Mouse (Mus musculus) adipocyte (in vitro differentiated cells): Measurements from ENCODE around the gene Acbd4.

Experiments used
- DNase-seq: peaks from one replicate; pipeline ENCODE4 v3.0.0-alpha.2; 2016; ENCODE audit warnings: low spot score

The Acbd4 gene

DNA sequence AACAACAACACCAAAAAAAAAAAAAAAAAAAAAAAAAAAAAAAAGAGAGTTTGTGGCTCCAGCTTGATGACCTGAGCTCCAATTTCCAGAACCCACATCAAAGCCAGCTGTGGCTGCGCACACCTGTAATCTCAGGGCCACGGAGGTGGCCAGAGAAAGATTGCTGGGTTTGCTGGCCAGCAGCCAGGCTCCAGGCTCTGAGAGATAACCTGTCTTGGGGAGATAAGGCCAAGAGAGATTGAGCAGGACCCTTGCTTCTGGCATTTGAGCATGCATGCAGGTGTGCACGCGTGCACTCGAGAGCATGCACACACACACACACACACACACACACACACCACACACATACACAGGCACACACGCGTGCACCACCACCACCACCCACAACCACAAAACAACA, 8.2 kb upstream of the Acbd4 start:
- DNase-seq = no peak

- peak; percentile 73 for DNase-seq
These were observed 7.3 kb upstream of the Acbd4 start for GRCm38 (mm10) chr11:103093862-103094833.

DNA sequence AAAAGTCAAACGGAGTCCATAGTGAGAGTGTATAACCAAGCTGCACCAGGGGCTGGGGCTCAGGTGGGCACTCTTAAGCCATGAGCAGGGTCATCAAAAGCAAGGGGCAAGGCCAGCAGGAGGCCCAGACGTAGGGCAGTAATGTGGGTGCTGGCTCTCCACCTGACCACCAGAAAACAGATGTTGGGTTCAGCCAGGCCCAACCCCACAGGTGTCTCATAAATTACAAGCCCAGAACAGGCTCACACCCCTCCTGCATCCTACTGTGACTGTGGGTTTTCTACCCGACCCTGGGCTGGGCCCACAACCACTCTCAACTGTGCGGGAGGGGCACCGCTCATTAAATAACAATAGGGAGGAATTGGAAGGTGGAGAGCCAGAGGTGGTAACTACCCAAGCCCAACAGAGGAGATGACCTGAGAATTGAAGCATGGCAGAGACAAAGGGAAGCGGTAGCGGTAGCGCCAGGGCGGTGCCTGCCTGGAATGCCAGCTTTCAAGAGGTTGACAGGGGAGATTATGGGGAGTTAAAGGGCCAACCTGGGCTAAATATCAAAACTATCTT, 6.3 kb upstream of the Acbd4 start:
- DNase-seq = no peak

- no peak for DNase-seq
These were observed 5.7 kb upstream of the Acbd4 start for GRCm38 (mm10) chr11:103095801-103096200.

DNA sequence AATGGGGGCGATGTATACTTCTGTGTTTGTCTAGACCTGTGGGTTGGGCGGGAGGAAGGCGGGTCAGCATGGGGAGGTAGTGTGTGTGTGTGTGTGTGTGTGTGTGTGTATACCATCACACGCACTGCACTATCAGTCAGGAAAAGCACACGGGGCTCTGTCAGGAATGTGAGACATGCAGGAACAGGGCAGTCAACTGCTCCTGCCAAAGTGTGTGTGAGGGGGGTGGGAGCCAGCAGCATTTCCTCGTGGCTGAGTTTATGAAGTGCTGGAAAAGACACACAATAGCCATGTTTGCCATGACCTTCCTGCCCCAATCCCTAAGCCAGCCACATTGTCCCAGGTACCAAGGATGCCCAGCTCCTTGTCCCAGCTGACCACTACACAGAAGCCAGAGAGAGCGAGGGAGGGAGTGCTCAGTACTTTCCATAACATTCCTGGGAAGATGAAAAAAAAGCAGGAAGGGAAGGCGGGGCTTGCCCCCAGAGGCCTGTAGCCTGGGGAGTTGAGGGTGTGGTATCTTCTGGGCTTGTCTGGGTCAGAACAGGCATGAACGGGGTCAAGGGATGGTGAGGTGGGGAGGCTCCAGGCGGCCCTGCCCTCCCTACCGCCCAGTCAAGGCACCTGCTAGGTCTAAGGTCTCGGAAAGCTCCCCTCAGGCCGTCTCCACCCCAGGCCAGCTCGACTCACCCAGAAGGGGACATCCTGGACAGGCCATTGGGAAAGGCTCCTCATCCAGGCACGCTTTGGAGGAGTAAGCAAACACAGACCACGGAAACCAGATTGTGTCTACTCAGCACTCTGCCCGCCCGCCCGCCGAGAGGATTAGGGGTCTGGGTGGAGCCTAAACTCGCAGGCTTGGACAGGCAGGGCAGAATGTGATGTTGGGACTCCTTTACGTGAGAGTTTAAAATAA, 4.2 kb upstream of the Acbd4 start:
- no peak for DNase-seq

DNA sequence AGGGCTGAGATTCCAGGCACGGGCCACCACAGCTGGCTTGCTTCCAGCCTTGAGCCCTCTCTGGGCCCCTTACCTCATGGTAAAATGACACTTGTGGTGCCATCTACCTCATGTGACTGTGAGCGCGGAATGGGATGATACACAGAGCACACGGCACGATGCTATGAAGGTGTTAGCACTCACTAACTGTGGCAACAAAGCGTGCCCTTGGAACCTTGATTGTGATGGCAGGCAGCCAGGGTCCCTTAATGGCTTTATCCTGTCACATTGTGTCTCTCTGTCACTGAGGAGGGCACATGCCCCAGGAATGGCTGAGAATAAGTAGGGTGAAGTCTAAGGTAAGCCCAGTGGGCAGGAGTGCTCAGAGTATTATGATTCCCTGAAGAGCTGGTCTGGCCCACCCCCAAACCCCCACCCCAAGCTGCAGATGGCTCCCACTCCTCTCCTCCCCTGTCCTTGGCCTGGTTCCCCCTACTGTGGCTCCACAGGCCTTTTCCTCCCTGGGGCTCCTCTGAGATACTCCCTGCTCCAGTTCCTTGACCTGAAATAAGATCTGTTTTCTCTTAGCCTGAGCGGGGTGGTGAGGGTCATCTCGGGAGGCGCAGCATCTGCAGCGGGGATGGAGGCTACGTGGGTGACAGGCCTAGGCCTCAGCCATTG, 2.8 kb upstream of the Acbd4 start:
- no peak for DNase-seq

GRCm38 (mm10) chr11:103099352-103099940, 2.0 kb upstream of the Acbd4 start:
- no peak for DNase-seq

GRCm38 (mm10) chr11:103100361-103100760, 1.1 kb upstream of the Acbd4 start:
- no peak for DNase-seq

DNA sequence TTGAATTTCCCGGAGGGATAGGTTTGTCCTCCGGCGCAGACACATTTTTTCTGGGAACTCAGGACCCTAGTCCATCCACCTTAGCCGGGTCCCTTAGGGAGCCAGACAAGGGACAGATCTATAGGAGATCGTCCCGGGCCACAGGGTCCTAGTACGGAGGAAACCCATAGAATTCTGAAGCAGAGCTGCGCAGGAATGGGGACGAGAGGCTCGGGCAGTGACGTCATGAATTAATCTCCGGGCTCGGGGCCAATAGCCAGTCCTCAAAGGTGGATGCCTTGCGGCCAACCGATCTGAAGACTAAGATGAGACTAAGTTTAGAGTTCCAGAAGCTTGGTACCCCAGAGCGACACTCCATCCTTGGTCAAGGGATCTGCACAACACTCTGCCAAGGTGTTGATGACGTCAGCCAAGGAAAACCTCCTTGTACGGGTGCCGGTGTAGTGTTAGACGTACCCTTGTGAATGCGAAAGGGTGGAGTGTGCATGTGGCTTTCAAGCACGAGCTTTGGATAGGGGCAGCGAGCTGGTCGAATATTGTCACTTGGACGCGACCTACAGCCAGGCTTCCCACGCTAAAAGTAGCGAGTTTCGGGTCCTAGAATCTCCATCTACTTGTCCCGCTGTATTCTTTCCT, 502 bp downstream of the Acbd4 start:
- DNase-seq = peak; percentile 79

GRCm38 (mm10) chr11:103102725-103103349, 1.4 kb downstream of the Acbd4 start:
- peak; percentile 98 for DNase-seq

- no peak for DNase-seq
These were observed 2.1 kb downstream of the Acbd4 start for GRCm38 (mm10) chr11:103103621-103104020.

- DNase-seq = no peak
These were observed 3.0 kb downstream of the Acbd4 start for GRCm38 (mm10) chr11:103104469-103104868.

- peak; percentile 77 for DNase-seq
These were observed 3.8 kb downstream of the Acbd4 start for GRCm38 (mm10) chr11:103105180-103105725.

DNA sequence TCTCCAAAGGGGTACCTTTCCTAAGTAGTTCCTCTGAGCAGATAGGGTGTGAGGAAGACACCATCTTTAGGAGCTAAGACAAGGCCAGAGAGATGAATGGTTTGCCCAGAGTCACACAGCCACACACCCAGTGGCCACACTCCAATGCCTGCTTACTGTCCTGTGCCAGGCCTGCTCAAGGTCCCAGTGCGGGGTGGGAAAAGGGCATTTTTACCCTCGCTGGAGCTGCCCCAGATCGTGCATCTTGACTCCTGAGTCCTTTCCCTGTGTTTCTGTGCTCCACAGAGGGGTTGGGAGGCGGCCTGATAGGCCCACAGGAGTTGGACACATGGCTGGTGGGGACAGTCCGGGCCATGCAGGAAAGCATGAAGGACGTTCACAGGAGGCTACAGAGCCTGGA, 4.3 kb downstream of the Acbd4 start:
- no peak for DNase-seq

- DNase-seq = no peak
These were observed 4.9 kb downstream of the Acbd4 start for GRCm38 (mm10) chr11:103106386-103106785.

DNA sequence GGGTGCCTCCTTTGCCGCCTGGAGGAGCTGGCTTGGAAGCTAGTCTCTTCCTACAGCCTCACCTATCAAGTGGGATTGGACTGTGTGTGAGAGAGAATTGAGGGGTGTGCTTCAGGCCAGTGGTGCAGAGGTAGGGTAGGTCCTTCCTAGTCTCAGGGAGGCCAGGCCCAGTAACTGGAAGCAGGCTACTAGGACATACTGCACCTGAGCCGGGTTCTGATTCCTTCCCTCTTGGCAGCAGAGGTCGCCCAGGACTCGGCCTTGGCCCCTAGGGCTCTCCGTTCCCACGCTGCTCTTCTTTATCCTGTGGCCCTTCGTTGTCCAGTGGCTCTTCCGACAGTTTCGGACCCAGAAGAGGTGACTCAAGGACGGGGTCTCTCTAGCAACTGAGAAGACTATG, 9.8 kb downstream of the Acbd4 start:
- DNase-seq = no peak

- no peak for DNase-seq
These were observed 10.5 kb downstream of the Acbd4 start for GRCm38 (mm10) chr11:103111881-103112551.

DNA sequence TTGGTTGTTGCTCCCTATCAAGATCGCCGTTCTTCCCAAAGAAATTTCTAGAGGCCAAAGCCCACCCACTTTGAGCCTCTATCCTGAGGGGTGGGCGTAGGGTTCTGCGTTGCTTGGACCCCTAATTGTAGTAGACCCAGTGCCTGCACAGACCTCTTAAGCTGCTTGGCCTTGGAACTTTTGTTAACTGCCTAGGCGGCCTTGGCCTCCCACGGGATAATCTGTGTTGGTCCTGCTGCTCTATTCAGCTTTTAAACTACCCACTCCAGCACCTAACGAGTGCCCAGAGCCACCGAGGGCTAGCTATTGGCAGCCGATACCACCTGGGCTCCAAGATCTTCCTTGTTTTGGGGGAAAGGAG, 11.1 kb downstream of the Acbd4 start:
- DNase-seq = no peak

GRCm38 (mm10) chr11:103113005-103113404, 11.5 kb downstream of the Acbd4 start:
- no peak for DNase-seq

- DNase-seq = no peak
These were observed 12.3 kb downstream of the Acbd4 start for GRCm38 (mm10) chr11:103113771-103114170.
